ENCODE assay signal across 16 mouse cellular contexts in genomic region chr11:103095107-103095670, GRCm38 (mm10). TPM values are rescaled to one million over a fixed set of nuclear protein-coding genes. Genes with fewer than 3 reads are reported as not detected.
DNase-seq lines count a peak whose midpoint lies in the region; ATAC-seq and TF ChIP-seq lines count a peak whose summit lies in the region.
"Had no signal": no experiment of that assay in that cellular context is flagged by ENCODE, and none has a peak within 500 bp of the region (broad histone marks: within the 10 kb centered on the region; RNA-seq: fewer than 3 reads in every experiment).

No protein-coding gene starts in this region.

- H3K79me2 ChIP-seq in CH12.LX (replicated peaks; ENCODE audit: control insufficient read depth, extremely low read depth, insufficient read depth, poor library complexity, severe bottlenecking): peaks cover 17% of the 10 kb centered on the region

- no peak for TF ChIP-seq CTCF in heart, postnatal 0 days (IDR thresholded peaks at IDR 0.05; ENCODE audit: low read depth)
- TF ChIP-seq CTCF in CH12.LX (conservative IDR thresholded peaks at IDR 0.05 in 1 of 2, IDR thresholded peaks at IDR 0.05 in 1 of 2; ENCODE audit: low read depth in 2 of 2, low read length in 2 of 2): no peak

- no peaks in the 10 kb centered on the region for H3K27me3 ChIP-seq in heart, postnatal 0 days (ENCODE audit: control insufficient read depth, insufficient read depth, low read length)
- H3K27me3 ChIP-seq in CH12.LX (replicated peaks): no peaks in the 10 kb centered on the region

- H3K9ac ChIP-seq in heart, postnatal 0 days (replicated peaks; ENCODE audit: low read depth, low read length): no peak overlapping the region
- H3K9ac ChIP-seq in CH12.LX (ENCODE audit: insufficient read depth, low read depth): peak overlapping the region; percentile 53
- H3K9ac ChIP-seq: forebrain, embryonic 15.5 days; liver, embryonic 12.5 days had no signal

- no peaks in the 10 kb centered on the region for H3K9me3 ChIP-seq in heart, postnatal 0 days (replicated peaks; ENCODE audit: control insufficient read depth, low read length)
- no peaks in the 10 kb centered on the region for H3K9me3 ChIP-seq in CH12.LX (replicated peaks; ENCODE audit: low read length)
- H3K9me3 ChIP-seq: forebrain, embryonic 15.5 days; limb, embryonic 10.5 days; liver, embryonic 12.5 days had no signal

- in situ Hi-C loops in CH12.LX (cut with MboI; ENCODE audit: low pct_ligation_motif_present, low pct_unique_long_range_greater_than_20kb, low sequenced_read_pairs): no loop called here

- ATAC-seq in heart, postnatal 0 days (ENCODE audit: insufficient read depth, low read depth): no peak
- ATAC-seq: forebrain, embryonic 15.5 days; liver, embryonic 12.5 days; midbrain, embryonic 16.5 days had no signal

- H3K4me3 ChIP-seq in heart, postnatal 0 days (ENCODE audit: low read depth, low read length): no peak overlapping the region
- H3K4me3 ChIP-seq in CH12.LX (replicated peaks in 1 of 3; ENCODE audit: low read depth in 2 of 3, low read length in 2 of 3, poor library complexity in 1 of 3): no peak overlapping the region
- no peak overlapping the region for H3K4me3 ChIP-seq in brown adipose tissue, adult 24 weeks (ENCODE audit: insufficient read depth, low read depth, low read length)
- H3K4me3 ChIP-seq: forebrain, embryonic 15.5 days; limb, embryonic 10.5 days; liver, embryonic 12.5 days had no signal

- dilution Hi-C loops in CH12.LX (cut with MboI; ENCODE audit: extremely low pct_ligation_motif_present, extremely low pct_unique_long_range_greater_than_20kb, low sequenced_read_pairs): no loop called here

- peaks cover 53% of the 10 kb centered on the region for H3K4me1 ChIP-seq in heart, postnatal 0 days (ENCODE audit: control insufficient read depth, insufficient read depth)
- peaks cover 41 to 62% of the 10 kb centered on the region in 2 experiments for H3K4me1 ChIP-seq in CH12.LX (ENCODE audit: control insufficient read depth in 1 of 2, insufficient read depth in 2 of 2)
- H3K4me1 ChIP-seq in brown adipose tissue, adult 24 weeks (ENCODE audit: control insufficient read depth, insufficient read depth, insufficient read length, low read length): peaks cover 10% of the 10 kb centered on the region; the same call in 1 of the 2 replicates
- H3K4me1 ChIP-seq: forebrain, embryonic 15.5 days had no signal

- no peak overlapping the region for H3K4me2 ChIP-seq in heart, postnatal 0 days (ENCODE audit: low read depth, low read length)
- H3K4me2 ChIP-seq in CH12.LX (ENCODE audit: insufficient read depth, low read depth, poor library complexity, severe bottlenecking): peak overlapping the region; percentile 54
- H3K4me2 ChIP-seq: forebrain, embryonic 15.5 days; liver, embryonic 12.5 days had no signal

- 74% methylated on average over 9 of the region's 9 CpGs for WGBS in heart, postnatal 0 days

- no peak for TF ChIP-seq RAD21 in CH12.LX (IDR thresholded peaks at IDR 0.05; ENCODE audit: low read depth, low read length)

- no peak for TF ChIP-seq EP300 in heart, postnatal 0 days (IDR thresholded peaks at IDR 0.05; ENCODE audit: low read depth)
- no peak; the same call in 1 of the 2 replicates for TF ChIP-seq EP300 in CH12.LX (IDR thresholded peaks at IDR 0.05; ENCODE audit: low read length)

- no peak for TF ChIP-seq POLR2A in CH12.LX (IDR thresholded peaks at IDR 0.05; ENCODE audit: low read depth, low read length)

- intact Hi-C loops in heart, postnatal 14 days (cut with DNase I): no loop called here

- H3K36me3 ChIP-seq in heart, postnatal 0 days (replicated peaks; ENCODE audit: control insufficient read depth, insufficient read depth, low read length): no peaks in the 10 kb centered on the region
- H3K36me3 ChIP-seq in CH12.LX (replicated peaks in 1 of 2; ENCODE audit: control insufficient read depth in 1 of 2, insufficient read depth in 1 of 2, low read length in 1 of 2): peaks cover 3 to 30% of the 10 kb centered on the region in 2 experiments
- H3K36me3 ChIP-seq: forebrain, embryonic 15.5 days; limb, embryonic 10.5 days; liver, embryonic 12.5 days had no signal

- H3K27ac ChIP-seq in heart, postnatal 0 days (ENCODE audit: low read depth): peak overlapping the region; percentile 97
- peak overlapping the region; percentile 99 for H3K27ac ChIP-seq in CH12.LX (ENCODE audit: insufficient read depth, low read depth)
- 0 out of 2 replicates have a peak overlapping the region, but pooled peaks have one; percentile 40 for H3K27ac ChIP-seq in brown adipose tissue, adult 24 weeks (replicated peaks; ENCODE audit: low read depth, low read length)
- H3K27ac ChIP-seq: forebrain, embryonic 15.5 days; limb, embryonic 10.5 days; liver, embryonic 12.5 days had no signal

- DNase-seq in cerebellum, adult 9-11 months: peak; percentile 26
- DNase-seq in cerebellum, adult 11 months: no peak
- no peak for DNase-seq in heart, postnatal 0 days (ENCODE audit: low spot score)
- DNase-seq in heart, postnatal 14 days: no peak
- DNase-seq in CH12.LX (ENCODE audit: extremely low read depth): no peak
- DNase-seq in ovary, postnatal 14 days (ENCODE audit: low spot score): no peak
- no peak for DNase-seq in layer of hippocampus, adult 9-11 months
- DNase-seq: cerebellum, postnatal 10 days; gastrocnemius, postnatal 10 days; right cerebral cortex, postnatal 4 days; thymus, postnatal 14 days had no signal

TF ChIP-seq in CH12.LX, 34 proteins besides CTCF, POLR2A, EP300 and RAD21:
- peak; percentile 42; the same call in 1 of the 2 replicates for TF ChIP-seq CHD1 (IDR thresholded peaks at IDR 0.05; ENCODE audit: low read depth, low read length)
- TF ChIP-seq RCOR1 (conservative IDR thresholded peaks at IDR 0.05; ENCODE audit: low read depth, low read length): no peak
- no peak for TF ChIP-seq MEF2A (IDR thresholded peaks at IDR 0.05; ENCODE audit: borderline replicate concordance, low read depth, low read length)
- peak; percentile 46; the same call in 1 of the 2 replicates for TF ChIP-seq MAFK (IDR thresholded peaks at IDR 0.05; ENCODE audit: insufficient replicate concordance, low read length)
- no peak for TF ChIP-seq MAX (IDR thresholded peaks at IDR 0.05; ENCODE audit: low read length)
- TF ChIP-seq HCFC1 (IDR thresholded peaks at IDR 0.05; ENCODE audit: low read depth, low read length): no peak

RNA-seq across cellular contexts. Expression of gene Plcd3, which starts 6.3 kb away (rescaled TPM):
- total RNA-seq in heart, postnatal 0 days (2014; rRNA removed; ENCODE audit: low replicate concordance): 27.0 and 38.9 TPM in 2 replicates
- 14.5 and 16.3 TPM in 2 replicates for polyA plus RNA-seq in heart, postnatal 0 days (2015; fragmentation: Nextera tagmentation; extraction: Ambion mirVana)
- 10 to 100 TPM; 19.4 to 20.9 TPM for total RNA-seq in heart, postnatal 14 days (2021)
- total RNA-seq in CH12.LX (2012; rRNA removed) (24.3 and 27.4 TPM in 2 replicates), CH12.LX (2014; rRNA removed) (6.3 and 7.1 TPM in 2 replicates)
- 9.7 and 11.3 TPM in 2 replicates for polyA plus RNA-seq in CH12.LX (2012; ENCODE audit: insufficient read length, low read depth)
- 6.1 and 6.2 TPM in 2 replicates for polyA plus RNA-seq in brown adipose tissue, adult 24 weeks (2012; ENCODE audit: insufficient read depth, insufficient read length, missing spikeins)

RNA-seq across cellular contexts. Expression of gene Acbd4, which starts 6.3 kb away (rescaled TPM):
- total RNA-seq in heart, postnatal 0 days (2014; rRNA removed; ENCODE audit: low replicate concordance): 16.3 and 20.0 TPM in 2 replicates
- 21.6 and 22.2 TPM in 2 replicates for polyA plus RNA-seq in heart, postnatal 0 days (2015; fragmentation: Nextera tagmentation; extraction: Ambion mirVana)
- 10 to 100 TPM; 30.5 to 34.5 TPM for total RNA-seq in heart, postnatal 14 days (2021)
- 60.9 and 62.6 TPM in 2 replicates for total RNA-seq in CH12.LX (2012; rRNA removed)
- 50.2 and 51.4 TPM in 2 replicates for total RNA-seq in CH12.LX (2014; rRNA removed)
- 68.4 and 75.1 TPM in 2 replicates for polyA plus RNA-seq in CH12.LX (2012; ENCODE audit: insufficient read length, low read depth)
- polyA plus RNA-seq in brown adipose tissue, adult 24 weeks (2012; ENCODE audit: insufficient read depth, insufficient read length, missing spikeins): 95.3 and 183 TPM in 2 replicates

RNA-seq across cellular contexts. Expression of gene Hexim1, which starts 20.8 kb away (rescaled TPM):
- 9.0 and 11.0 TPM in 2 replicates for total RNA-seq in heart, postnatal 0 days (2014; rRNA removed; ENCODE audit: low replicate concordance)
- polyA plus RNA-seq in heart, postnatal 0 days (2015; fragmentation: Nextera tagmentation; extraction: Ambion mirVana): 3.2 and 3.3 TPM in 2 replicates
- 10 to 100 TPM; 18.5 to 20.4 TPM for total RNA-seq in heart, postnatal 14 days (2021)
- total RNA-seq in CH12.LX (2012; rRNA removed): 25.9 and 38.9 TPM in 2 replicates
- total RNA-seq in CH12.LX (2014; rRNA removed): 16.4 and 20.2 TPM in 2 replicates
- 50.4 and 51.8 TPM in 2 replicates for polyA plus RNA-seq in CH12.LX (2012; ENCODE audit: insufficient read length, low read depth)
- polyA plus RNA-seq in brown adipose tissue, adult 24 weeks (2012; ENCODE audit: insufficient read depth, insufficient read length, missing spikeins): 36.0 and 40.8 TPM in 2 replicates

RNA-seq across cellular contexts. Expression of gene Hexim2, which starts 37.0 kb away (rescaled TPM):
- 1.6 and 1.7 TPM in 2 replicates for total RNA-seq in heart, postnatal 0 days (2014; rRNA removed; ENCODE audit: low replicate concordance)
- 4.2 and 4.9 TPM in 2 replicates for polyA plus RNA-seq in heart, postnatal 0 days (2015; fragmentation: Nextera tagmentation; extraction: Ambion mirVana)
- 1 to 10 TPM; 1.8 to 3.3 TPM for total RNA-seq in heart, postnatal 14 days (2021)
- total RNA-seq in CH12.LX (2012; rRNA removed) (31.4 and 33.3 TPM in 2 replicates), CH12.LX (2014; rRNA removed) (28.8 and 33.0 TPM in 2 replicates)
- polyA plus RNA-seq in CH12.LX (2012; ENCODE audit: insufficient read length, low read depth): 27.0 and 31.6 TPM in 2 replicates
- polyA plus RNA-seq in brown adipose tissue, adult 24 weeks (2012; ENCODE audit: insufficient read depth, insufficient read length, missing spikeins): 3.2 and 4.2 TPM in 2 replicates

Comparison
In these comparisons a context has a peak if more than half of its experiments do, and no peak if none do; other contexts are left out.
1. H3K27ac ChIP-seq: peak in every context shown above with its lines; median percentile 99 in CH12.LX; 97 in heart, postnatal 0 days; 40 in brown adipose tissue, adult 24 weeks.